Mouse (Mus musculus): ENCODE measurements at regions not wholly inside any gene's neighbourhood (a gene's known extent, or its start where the extent isn't known, plus 50 kb on each side); places are given as distances from the start of the nearest gene placed in this dataset.
A peak's percentile ranks its signal among the peaks of the same experiment; 100 is the strongest.
"Not testable (repeated sequence)": the region's sequence is repeated elsewhere in the genome, so short reads cannot be mapped to it uniquely, and the experiment has no call there.

DNA sequence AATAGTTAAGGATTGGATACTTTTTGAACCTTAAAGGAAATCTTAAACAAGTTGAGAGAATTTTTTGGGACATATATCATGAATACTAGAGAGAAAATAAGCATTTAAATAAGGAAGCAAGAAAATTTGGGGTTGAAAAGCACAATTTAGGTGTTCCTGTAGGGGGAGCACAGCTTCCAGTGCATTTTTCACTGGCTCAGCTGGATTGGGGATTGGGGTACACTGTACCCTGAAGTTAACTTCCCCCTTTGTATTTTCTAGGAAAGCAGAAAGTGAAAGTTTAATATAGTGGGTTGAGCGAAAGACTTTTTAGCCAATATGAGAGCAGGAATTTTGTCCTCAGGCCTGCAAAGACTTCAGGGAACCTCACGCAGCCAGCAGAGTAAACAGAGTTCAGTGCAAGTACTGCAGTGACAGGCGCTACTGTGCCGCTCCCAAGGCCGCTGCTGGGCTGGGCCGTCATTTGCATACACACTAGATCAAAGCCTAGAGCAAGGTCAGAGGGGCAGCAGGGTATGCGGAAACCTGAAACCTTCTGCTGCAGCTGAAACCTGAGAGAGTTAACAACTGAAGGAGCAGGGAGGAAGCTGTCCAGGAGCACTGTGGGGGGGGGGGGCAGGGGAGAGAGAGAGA, 1111.4 kb downstream of the H2al1n start:
- DNase-seq = peak; percentile 2 to 7
- intact Hi-C loops (cut with DNase I) = no loop called here

DNA sequence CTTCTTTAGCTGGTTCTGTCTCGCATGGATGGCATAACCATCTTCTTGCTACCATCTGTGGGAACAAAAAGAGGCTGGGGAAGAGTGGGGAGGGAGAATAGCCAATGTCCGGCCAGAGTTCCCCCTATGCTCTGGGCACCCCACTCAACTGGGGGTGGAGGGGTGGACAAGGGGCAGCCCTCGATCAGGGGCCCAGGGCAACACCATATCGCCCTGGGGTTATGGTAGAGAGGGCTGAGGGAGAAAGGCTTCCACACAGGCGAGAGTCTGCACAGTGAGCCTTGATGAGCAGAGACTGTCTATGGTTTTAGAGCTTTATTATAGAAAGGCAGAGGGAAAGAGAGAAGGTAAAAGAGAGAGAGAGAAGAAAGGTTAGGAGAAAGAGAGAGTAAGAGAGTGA, 1112.0 kb downstream of the H2al1n start:
- intact Hi-C loops (cut with DNase I) = no loop called here
- no peak for DNase-seq

GRCm38 (mm10) chrX:15365135-15365534, 1154.2 kb downstream of the H2al1n start:
- DNase-seq; intact Hi-C loops (cut with DNase I): not testable (repeated sequence)

Data from heart, postnatal 10 days (tissue).